Mouse (Mus musculus): ENCODE results near the gene Popdc3. TPM values are rescaled to one million over a fixed set of nuclear protein-coding genes. Genes with fewer than 3 reads are reported as not detected.

The Popdc3 gene
- polyA plus RNA-seq, 1 experiment = not detected

DNA sequence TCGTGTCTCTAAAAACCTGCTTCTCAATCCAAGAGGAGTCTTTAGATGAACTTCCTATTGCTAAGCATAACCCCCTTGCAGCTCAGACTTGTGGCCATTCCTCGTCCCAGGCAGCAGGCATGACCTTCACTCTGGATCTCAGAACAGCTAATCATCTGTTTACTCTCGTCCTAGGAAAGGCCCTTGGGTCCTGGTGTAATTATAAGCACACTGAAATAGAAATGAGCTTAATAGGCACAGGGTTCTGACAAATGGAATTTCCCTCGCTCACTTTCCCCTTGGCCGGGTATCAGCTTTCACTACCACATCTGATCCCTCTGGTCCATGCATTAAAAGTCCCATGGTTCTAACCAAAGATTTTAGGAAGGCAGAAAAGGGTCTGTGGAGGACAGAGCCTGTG, 185.5 kb downstream of the Popdc3 start:
- Histone ChIP-seq H3K9me3 (ENCODE audit: control insufficient read depth, low read length) (no peaks in the 10 kb centered on the region), H3K36me3 (ENCODE audit: control insufficient read depth) (no peaks in the 10 kb centered on the region), H3K4me3 (replicated peaks) (no peak overlapping the region), H3K4me1 (ENCODE audit: control insufficient read depth) (no peaks in the 10 kb centered on the region), H3K27me3 (ENCODE audit: control insufficient read depth) (no peaks in the 10 kb centered on the region)
- TF ChIP-seq GATA1 (IDR thresholded peaks at IDR 0.05; ENCODE audit: low read length) (no peak), TAL1 (IDR thresholded peaks at IDR 0.05; ENCODE audit: low read length) (no peak)

DNA sequence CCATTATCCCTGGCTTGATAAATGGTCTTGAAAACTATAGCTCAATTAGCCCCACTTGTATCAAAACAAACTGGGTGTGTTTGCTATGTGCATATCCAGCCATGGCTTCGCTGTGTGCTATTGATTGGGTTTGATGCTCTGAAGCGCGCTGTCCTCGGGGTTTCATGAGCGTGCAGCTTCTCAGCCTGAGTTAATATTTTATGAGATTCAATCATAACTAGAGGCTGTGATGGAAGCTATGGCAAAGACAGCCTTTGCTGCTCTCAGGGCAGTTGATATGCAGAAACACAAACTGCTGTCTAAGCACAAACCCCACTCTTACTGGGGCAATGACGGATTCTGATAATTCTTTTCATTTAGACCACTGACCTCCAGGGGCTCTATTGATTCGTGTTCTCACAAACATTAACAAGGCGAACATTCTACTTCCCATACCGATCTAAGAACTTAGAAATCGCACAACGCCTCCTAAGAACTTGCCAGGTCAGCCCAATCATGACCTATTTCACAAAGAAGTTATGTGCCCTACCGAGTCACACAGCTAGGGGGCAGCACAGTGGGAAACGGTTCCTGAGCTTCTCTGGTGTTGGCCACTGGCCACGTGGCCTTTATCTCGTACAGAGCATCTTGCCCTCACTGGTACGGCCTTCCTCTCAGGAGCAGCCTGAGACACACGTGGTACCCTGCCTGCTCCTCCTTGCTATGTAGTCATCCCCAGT, 189.2 kb downstream of the Popdc3 start:
- H3K4me1 ChIP-seq (ENCODE audit: control insufficient read depth) = no peaks in the 10 kb centered on the region
- H3K9me3 ChIP-seq (ENCODE audit: control insufficient read depth, low read length) = no peaks in the 10 kb centered on the region
- no peaks in the 10 kb centered on the region for H3K27me3 ChIP-seq (ENCODE audit: control insufficient read depth)
- no peak for TF ChIP-seq GATA1 (IDR thresholded peaks at IDR 0.05; ENCODE audit: low read length)
- no peak for TF ChIP-seq TAL1 (IDR thresholded peaks at IDR 0.05; ENCODE audit: low read length)
- H3K4me3 ChIP-seq (replicated peaks) = no peak overlapping the region
- H3K36me3 ChIP-seq (ENCODE audit: control insufficient read depth) = no peaks in the 10 kb centered on the region

Other genes with a start within 250 kb of the Popdc3 start
- 0.28 and 0.32 TPM in 2 replicates for gene Prep, start 110.9 kb upstream of the Popdc3 start, polyA plus RNA-seq (2012)
- not detected in 2 replicates for gene Bves, start 157.7 kb downstream of the Popdc3 start, polyA plus RNA-seq (2012)

All from erythroblast, embryonic 14.5 days (primary cell).